Mouse (Mus musculus): ENCODE data around the gene Traf6. TPM values are rescaled to one million over a fixed set of nuclear protein-coding genes. Genes with fewer than 3 reads are reported as not detected.

Traf6 gene
- total RNA-seq (2021): 10 to 100 TPM in 1 of 2 experiments, 1 to 10 TPM in 1; 9.0 to 10.3 TPM

GRCm38 (mm10) chr2:101678236-101679021 lies at the start of gene Traf6:
Gene Traf6 (plus strand): TSS chr2:101678429.
- intact Hi-C loops (cut with DNase I): no loop called here
- peak; percentile 88 to 90 for DNase-seq

- intact Hi-C loops (cut with DNase I): no loop called here
- DNase-seq: no peak
Measured at GRCm38 (mm10) chr2:101638979-101639839, 39.0 kb upstream of the Traf6 start.

DNA sequence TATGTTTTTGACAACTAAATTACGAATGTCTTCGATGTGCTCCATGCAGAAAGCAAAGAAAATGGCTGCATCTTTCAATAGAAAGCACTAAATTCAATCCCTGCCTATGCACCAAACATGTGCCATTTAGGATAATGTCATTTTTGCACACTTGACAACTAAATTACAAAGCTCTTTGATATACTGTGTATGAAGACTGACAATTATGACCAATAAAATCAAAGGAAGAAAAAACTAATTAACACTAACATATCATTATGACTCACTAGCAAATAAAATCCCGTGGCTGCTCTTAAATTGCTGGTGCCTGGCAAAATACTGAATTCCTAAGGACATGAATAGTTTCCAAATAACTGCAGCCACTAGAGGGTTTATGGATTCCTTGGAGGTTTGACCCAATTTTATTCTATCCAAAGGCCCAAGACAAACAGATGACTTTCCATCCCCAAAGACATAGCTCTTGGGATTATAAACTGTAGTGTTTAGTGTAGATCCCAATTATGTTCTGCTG lies 38.3 kb upstream of the Traf6 start:
- DNase-seq: no peak
- intact Hi-C loops (cut with DNase I): no loop called here

- intact Hi-C loops (cut with DNase I): no loop called here
- DNase-seq: no peak
Measured at GRCm38 (mm10) chr2:101645841-101646240, 32.4 kb upstream of the Traf6 start.

GRCm38 (mm10) chr2:101648361-101648760 lies 29.9 kb upstream of the Traf6 start:
- intact Hi-C loops (cut with DNase I): no loop called here
- no peak for DNase-seq

GRCm38 (mm10) chr2:101649114-101649671 lies 29.0 kb upstream of the Traf6 start, which contains the start of the genes Rag1 and B230118H07Rik:
Gene Rag1 (minus strand): TSS chr2:101649501.
Gene B230118H07Rik (minus strand): TSS chr2:101649532.
- intact Hi-C loops (cut with DNase I): no loop called here
- DNase-seq: no peak

DNA sequence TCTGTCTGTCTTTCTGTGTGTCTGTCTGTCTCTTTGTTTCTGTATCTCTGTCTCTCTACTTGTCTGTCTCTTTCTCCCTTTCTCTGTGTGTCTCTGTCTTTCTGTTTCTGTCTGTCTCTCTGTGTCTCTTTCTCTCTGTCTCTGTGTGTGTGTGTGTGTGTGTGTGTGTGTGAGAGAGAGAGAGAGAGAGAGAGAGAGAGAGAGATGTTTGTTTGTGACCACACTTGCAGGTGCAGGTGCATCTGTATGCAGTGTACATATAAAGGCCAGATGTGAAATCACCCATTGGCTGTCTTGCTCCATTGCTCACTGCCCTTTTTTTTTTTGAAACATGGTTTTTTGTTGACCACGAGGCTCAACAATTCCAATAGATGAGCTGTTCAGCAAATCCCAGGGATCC lies 27.8 kb upstream of the Traf6 start:
- intact Hi-C loops (cut with DNase I): loop anchor here (5.0 kb wide), 1 partner anchor 53 kb away; no protein-coding TSS in a partner anchor
- no peak for DNase-seq

DNA sequence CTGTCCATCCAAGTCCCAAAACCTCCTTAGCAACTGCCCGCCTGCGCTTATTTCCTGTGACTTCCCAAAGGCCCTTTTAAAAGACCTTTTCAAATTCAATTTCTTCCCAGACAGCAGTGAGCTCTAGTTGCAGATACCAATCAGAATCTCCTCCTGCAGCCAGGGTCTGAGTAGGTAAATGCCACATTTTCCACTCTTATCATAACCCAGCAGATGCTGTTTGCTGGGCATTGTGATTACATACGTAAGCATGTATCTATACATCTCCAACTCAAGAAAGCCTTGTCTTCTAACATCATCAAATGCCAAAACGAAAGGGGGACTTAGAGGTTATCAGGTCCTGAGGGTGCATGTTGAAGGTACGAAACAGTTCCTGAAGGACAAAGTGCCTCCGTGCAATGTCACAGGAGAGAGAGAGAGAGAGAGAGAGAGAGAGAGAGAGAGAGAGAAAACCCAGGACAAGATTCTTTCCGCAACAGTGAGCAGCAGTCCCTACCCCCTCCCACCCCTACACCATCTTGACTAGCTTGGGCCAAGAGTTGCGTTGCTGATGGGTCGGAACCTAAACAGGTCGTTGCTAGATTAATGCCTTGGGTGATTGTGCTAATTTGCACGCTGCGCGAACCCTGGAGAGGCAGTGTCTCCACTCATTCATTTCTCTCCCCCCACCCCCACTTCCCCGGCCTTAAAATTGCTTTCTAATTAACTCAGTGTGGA lies 25.9 kb upstream of the Traf6 start:
- no peak for DNase-seq
- intact Hi-C loops (cut with DNase I): loop anchor here (5.0 kb wide), 1 partner anchor 55 kb away; no protein-coding TSS in a partner anchor

DNA sequence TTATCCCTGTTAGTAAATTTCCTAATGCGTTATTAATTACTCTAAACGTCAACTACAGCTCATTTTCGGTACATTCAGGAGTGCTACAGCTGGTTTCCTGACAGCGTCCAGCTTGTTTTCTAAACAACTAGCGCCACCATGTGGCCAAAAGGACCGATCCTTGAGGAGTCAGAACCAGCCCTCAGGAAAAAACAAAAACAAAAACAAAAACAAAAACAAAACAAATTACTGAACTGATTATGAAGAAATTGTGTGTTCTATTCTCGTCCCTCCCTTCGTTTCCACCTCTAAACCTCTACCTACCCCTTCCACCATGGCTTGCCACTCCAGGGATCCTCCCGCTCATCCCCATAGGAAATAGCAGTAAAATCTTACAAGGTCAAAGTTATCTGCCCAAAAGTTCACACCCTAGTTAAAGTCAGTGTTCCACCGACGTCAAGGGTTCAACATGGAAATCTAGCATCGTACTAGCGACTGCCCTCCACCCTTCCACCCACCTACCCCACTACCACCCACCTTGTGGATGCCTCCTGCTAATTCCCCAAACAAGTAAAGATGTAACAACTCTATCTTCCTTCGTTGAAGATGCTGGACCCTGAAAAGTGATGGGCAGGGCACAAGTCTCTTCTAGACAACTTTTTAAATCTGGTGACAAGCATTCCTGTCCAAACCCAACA lies 25.2 kb upstream of the Traf6 start:
- DNase-seq: peak; percentile 67 to 85
- intact Hi-C loops (cut with DNase I): loop anchor here (1.0 to 5.0 kb wide), 3 partner anchors 56 to 181 kb away; no protein-coding TSS in a partner anchor

- intact Hi-C loops (cut with DNase I): no loop called here
Measured at GRCm38 (mm10) chr2:101660536-101660935, 17.7 kb upstream of the Traf6 start.

DNA sequence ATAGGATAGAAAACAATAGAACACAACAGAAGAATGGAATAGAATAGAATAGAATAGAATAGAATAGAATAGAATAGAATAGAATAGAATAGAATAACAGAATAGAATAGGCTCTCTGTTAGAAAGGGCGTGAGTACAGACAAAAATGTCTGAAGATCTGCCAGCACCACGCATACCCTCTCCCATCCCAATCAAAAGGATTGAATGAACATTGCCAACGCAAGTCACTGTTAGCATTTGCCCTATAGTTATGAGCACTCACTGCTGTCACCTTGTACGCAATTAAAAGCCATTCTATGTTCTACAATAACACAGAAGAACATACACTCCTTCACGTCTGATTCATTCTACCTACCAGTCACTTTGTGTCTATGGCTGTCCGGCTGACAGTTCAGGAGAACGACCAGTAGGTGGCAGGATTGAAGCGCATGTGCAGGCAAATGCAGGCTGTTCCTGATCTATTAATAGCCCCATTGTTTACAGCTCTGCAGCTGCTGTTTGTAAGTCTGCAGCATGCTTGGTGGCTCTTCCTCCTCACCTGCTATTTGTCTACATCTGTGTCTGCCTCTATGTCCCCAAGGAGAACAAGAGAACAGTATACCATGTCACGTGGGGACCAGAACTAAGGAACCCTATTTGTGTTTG lies 13.0 kb upstream of the Traf6 start:
- intact Hi-C loops (cut with DNase I): no loop called here
- DNase-seq: peak; percentile 73 to 75

More at GRCm38 (mm10) chr2:101660536-101660935, 17.7 kb upstream of the Traf6 start:
- DNase-seq: no peak

- DNase-seq: no peak
- intact Hi-C loops (cut with DNase I): no loop called here
Measured at GRCm38 (mm10) chr2:101665703-101666092, 12.5 kb upstream of the Traf6 start.

GRCm38 (mm10) chr2:101668751-101669150 lies 9.5 kb upstream of the Traf6 start:
- DNase-seq: no peak
- intact Hi-C loops (cut with DNase I): no loop called here

- DNase-seq: no peak
- intact Hi-C loops (cut with DNase I): no loop called here
Measured at GRCm38 (mm10) chr2:101673547-101673946, 4.7 kb upstream of the Traf6 start.

DNA sequence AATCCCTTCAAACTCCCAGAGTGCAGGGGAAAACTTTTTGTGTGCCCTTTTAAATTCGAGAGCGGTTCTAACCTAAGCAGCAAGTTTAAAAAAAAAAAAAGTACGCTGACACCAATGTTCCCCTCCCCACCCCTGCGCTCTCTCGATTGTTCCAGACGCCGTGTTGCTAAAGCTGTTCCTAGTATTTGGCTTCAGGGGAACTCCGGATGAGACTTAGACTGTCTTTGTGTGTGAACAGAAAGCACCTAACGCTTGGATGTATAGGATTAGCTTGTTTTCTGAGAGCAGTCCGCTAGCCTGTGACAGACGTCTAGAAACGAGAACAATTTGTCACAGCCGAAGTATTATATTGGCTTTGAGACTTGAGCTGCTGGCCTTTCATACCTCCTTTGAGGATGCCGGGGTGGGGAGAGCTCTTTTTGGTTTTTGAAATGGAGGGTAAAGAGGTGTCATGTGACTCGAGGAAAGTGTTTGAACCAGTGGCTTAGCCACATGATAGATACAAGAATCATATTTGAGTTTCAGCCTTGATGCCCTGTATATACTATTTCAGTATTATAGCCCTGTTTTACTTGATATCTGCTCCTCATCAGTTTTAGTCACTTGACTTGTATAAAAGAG lies 1.0 kb downstream of the Traf6 start:
- DNase-seq: no peak

DNA sequence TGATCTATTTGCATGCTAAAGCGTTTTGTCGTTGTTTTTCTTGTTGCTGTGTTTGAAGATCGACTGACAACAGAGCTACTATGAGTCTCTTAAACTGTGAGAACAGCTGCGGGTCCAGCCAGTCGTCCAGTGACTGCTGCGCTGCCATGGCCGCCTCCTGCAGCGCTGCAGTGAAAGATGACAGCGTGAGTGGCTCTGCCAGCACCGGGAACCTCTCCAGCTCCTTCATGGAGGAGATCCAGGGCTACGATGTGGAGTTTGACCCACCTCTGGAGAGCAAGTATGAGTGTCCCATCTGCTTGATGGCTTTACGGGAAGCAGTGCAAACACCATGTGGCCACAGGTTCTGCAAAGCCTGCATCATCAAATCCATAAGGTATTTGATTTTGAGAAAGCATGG lies 6.2 kb downstream of the Traf6 start:
- intact Hi-C loops (cut with DNase I): no loop called here
- peak; percentile 10 to 38 for DNase-seq

More for the DNA sequence above, 1.0 kb downstream of the Traf6 start:
- intact Hi-C loops (cut with DNase I): no loop called here

GRCm38 (mm10) chr2:101688011-101688410 lies 9.8 kb downstream of the Traf6 start:
- intact Hi-C loops (cut with DNase I): no loop called here
- no peak for DNase-seq

DNA sequence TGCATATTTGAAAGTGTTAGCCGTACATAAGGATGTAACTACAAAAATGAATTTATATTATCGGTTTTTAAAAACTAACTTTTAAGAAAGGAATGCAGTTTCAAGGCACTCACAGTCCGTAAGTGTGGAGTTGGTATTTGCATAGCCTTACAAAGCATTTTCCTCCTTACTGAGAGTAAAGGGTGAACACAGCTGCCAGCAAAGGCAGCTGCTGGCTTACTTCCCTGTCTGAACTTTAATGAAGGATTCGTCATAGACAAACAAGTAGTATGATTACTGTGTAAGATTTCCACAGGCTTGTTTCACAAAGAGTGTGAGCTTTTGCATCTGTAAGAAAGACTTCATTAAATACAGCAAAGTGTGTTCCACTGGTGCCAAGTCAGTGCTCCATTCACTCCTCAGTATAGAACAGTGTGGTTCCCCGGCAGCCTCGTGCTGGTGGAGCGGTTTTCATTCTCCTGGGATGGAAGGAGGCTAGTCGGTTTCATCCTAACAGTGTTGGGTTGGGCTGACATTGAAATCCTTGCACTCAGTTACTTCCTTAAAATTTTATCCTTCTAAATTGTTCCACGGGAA lies 12.1 kb downstream of the Traf6 start:
- intact Hi-C loops (cut with DNase I): loop anchor here (5.0 to 10.0 kb wide), 2 partner anchors 137 to 764 kb away; partner anchors contain the start of gene Fjx1
- DNase-seq: no peak

Data from heart, postnatal 36 days (tissue).